Mouse (Mus musculus) erythroblast, embryonic 14.5 days (primary cell): Measurements from ENCODE around the gene Arhgdia.

ENCODE experiments used
- GATA1 ChIP-seq: IDR thresholded peaks from 2 replicates; pipeline ENCODE4 v1.6.1; 2012; ENCODE audit warnings: low read length, inconsistent platforms, mixed read lengths
- TAL1 ChIP-seq: IDR thresholded peaks from 3 replicates; pipeline ENCODE4 v1.6.1; 2012; ENCODE audit warnings: low read length, inconsistent platforms, mixed read lengths

GRCm38 (mm10) chr11:120539285-120540014, 42.0 kb downstream of the Arhgdia start:
- TF ChIP-seq GATA1, result no peak
- TF ChIP-seq TAL1, result no peak
